Mouse (Mus musculus) bone marrow, adult 2 months (tissue): Measurements from ENCODE around the gene Pnisr. TPM values are rescaled to one million over a fixed set of nuclear protein-coding genes. Genes with fewer than 3 reads are reported as not detected.

Experiments used
- H3K27ac ChIP-seq: fragments of 200-500 bp; 2 replicates; pipeline ENCODE4 v1.5.1; 2012; ENCODE audit warnings: low read depth, mild to moderate bottlenecking, control low read depth, inconsistent platforms, low read length; ENCODE audit not compliant: control insufficient read depth, poor library complexity, insufficient read depth
- H3K4me1 ChIP-seq: fragments of 200-500 bp; 2 replicates; pipeline ENCODE4 v1.6.1; 2011; ENCODE audit warnings: low read length; ENCODE audit not compliant: control insufficient read depth, insufficient read depth
- H3K4me3 ChIP-seq: fragments of 200-500 bp; replicated peaks from 2 replicates; pipeline ENCODE3; 2011; ENCODE audit warnings: mild to moderate bottlenecking, low read depth, low read length, control low read depth; ENCODE audit not compliant: control insufficient read depth
- CTCF ChIP-seq: fragments of 200-500 bp; IDR thresholded peaks from 2 replicates; pipeline ENCODE4 v1.5.1; 2011; ENCODE audit warnings: low read length, control low read depth; ENCODE audit not compliant: control insufficient read depth, insufficient read depth
- POLR2A ChIP-seq: fragments of 200-500 bp; IDR thresholded peaks from 2 replicates; pipeline ENCODE4 v1.6.1; 2011; ENCODE audit warnings: low read depth, mild to moderate bottlenecking, control low read depth, low read length, borderline replicate concordance; ENCODE audit not compliant: control insufficient read depth
- WGBS: fragments of 180-500 bp; shearing (Covaris S2); methylation state at CpG from one replicate; pipeline ENCODE4 v1.1.7; 2018; 5-methylcytosine and 5-hydroxymethylcytosine counted together
- polyA plus RNA-seq: library from polyadenylated mRNA; stranded (reverse); fragments of >200 nt; gene quantifications from 2 replicates; pipeline ENCODE4 v1.2.4, GENCODE M21; 2011; ENCODE audit warnings: low replicate concordance; ENCODE audit not compliant: missing spikeins, insufficient read depth, insufficient read length

Gene Pnisr
- 83.9 and 167 TPM in 2 replicates for polyA plus RNA-seq

DNA sequence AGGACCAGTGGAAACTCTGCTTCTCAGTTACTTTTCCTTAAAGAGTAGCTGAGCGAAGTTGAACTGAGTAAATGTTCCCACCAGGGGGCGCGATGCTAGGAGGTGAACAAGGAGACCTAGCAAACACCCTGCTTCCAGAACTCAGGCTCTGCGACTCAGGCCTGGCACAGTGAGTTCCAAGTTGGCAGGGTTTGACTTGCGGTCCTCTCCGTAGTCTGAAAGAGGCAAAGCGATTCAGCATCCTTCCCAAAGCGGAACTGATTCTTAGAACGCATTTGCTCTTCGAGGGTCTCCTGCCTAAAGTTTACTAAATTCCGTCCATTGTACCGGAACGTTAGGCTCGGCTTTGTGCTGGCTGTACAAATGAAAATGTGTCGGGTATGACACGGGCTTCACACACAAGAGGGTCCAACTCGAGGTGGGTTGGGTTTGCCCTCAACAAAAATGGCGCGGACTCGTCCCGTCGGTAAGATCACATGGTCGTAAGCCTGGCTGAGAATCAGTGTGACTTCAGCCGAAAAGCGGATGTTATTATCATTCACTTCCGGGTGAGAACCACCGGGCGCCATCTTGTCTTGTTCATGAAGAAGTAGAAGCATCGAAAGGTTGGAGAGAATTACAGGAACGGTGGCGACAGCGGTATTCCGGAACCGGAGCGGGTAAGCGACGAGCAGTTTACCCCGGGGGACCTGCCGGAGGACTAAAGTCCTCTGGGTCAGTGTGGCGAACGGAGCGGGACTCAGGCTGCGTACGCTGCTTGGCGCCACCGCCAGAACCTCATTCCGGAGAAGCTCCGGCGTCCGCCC, at the start of gene Pnisr:
TSS of gene Pnisr (plus strand) at position 103 of the 806 bp plus-strand sequence.
- peak within 1 kb of the TSS; percentile 83 for H3K4me3 ChIP-seq
- H3K27ac ChIP-seq: peak within 1 kb of the TSS; percentile 94
- H3K4me1 ChIP-seq: no peaks in the 10 kb centered on the region
- TF ChIP-seq CTCF: peak; percentile 79
- TF ChIP-seq POLR2A: peak; percentile 36; the same call in 1 of the 2 replicates
- WGBS: 0% methylated on average over 50 of the region's 50 CpGs

- H3K27ac ChIP-seq: no peak overlapping the region
- WGBS: 84% methylated on average over 1 of the region's 1 CpGs
Observed at GRCm38 (mm10) chr4:21801013-21801412, 46.4 kb upstream of the Pnisr start.

DNA sequence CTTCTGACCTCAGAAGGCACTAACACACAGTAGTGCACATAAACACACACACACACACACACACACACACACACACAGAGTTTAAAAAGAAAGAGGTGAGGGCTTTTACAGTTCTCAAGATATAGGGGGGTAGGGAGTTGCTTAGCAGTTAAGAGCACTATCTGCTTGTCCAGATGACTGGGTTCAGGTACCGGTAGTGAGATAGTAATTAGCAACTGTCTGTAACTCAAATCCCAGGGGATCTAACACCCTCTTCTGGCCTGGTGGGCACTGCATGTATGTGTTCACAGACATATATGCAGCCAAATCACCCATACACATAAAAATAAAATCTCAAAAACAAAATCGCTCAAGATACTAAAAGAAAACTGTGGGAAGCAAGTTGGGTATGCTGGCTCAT, 45.8 kb upstream of the Pnisr start:
- 85% methylated on average over 2 of the region's 2 CpGs for WGBS

More at GRCm38 (mm10) chr4:21801013-21801412, 46.4 kb upstream of the Pnisr start:
- TF ChIP-seq CTCF: no peak
- no peak for TF ChIP-seq POLR2A
- no peak overlapping the region for H3K4me3 ChIP-seq
- H3K4me1 ChIP-seq: no peaks in the 10 kb centered on the region

GRCm38 (mm10) chr4:21807204-21807603, 40.2 kb upstream of the Pnisr start:
- TF ChIP-seq CTCF (no peak), POLR2A (no peak)
- Histone ChIP-seq H3K4me3 (no peak overlapping the region), H3K27ac (no peak overlapping the region), H3K4me1 (no peaks in the 10 kb centered on the region)
- 91% methylated on average over 5 of the region's 5 CpGs for WGBS

More for the DNA sequence above, 45.8 kb upstream of the Pnisr start:
- no peak overlapping the region for H3K4me3 ChIP-seq
- no peak overlapping the region for H3K27ac ChIP-seq
- no peak for TF ChIP-seq CTCF
- TF ChIP-seq POLR2A: no peak
- no peaks in the 10 kb centered on the region for H3K4me1 ChIP-seq

GRCm38 (mm10) chr4:21810608-21811007, 36.8 kb upstream of the Pnisr start:
- Histone ChIP-seq H3K4me1 (no peaks in the 10 kb centered on the region), H3K27ac (no peak overlapping the region), H3K4me3 (no peak overlapping the region)
- TF ChIP-seq CTCF (no peak), POLR2A (no peak)
- WGBS: 87% methylated on average over 3 of the region's 3 CpGs

- Histone ChIP-seq H3K27ac (no peak overlapping the region), H3K4me3 (no peak overlapping the region), H3K4me1 (no peaks in the 10 kb centered on the region)
- TF ChIP-seq POLR2A (no peak), CTCF (no peak)
- WGBS: 95% methylated on average over 6 of the region's 6 CpGs
Observed at GRCm38 (mm10) chr4:21812635-21813034, 34.7 kb upstream of the Pnisr start.

- WGBS: 32% methylated on average over 2 of the region's 2 CpGs
- TF ChIP-seq POLR2A (no peak), CTCF (peak; percentile 66)
Observed at GRCm38 (mm10) chr4:21814029-21814428, 33.4 kb upstream of the Pnisr start.

DNA sequence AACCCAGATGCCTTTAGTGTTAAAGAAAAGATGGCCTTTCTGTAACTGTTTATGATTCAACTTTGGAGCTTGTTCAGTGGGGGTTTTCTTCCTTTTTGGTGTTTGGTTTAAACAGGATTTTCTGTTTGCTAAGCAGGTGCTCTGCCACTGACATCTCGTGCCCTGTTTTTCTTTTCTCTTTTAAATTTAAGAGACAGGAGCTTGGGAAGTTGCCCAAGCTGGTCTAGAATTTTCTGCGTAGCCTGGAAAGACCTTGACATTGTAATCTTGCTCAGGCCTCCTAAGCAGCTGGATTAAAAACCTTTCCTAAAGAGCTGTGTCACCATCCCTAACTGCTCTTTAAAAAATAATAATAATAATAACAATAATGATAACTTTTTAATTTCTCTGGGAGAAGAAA, 20.8 kb upstream of the Pnisr start:
- Histone ChIP-seq H3K27ac (no peak overlapping the region), H3K4me1 (no peaks in the 10 kb centered on the region; the same call in 1 of the 2 replicates), H3K4me3 (no peak overlapping the region)
- TF ChIP-seq POLR2A (no peak), CTCF (no peak)
- WGBS: 85% methylated on average over 2 of the region's 2 CpGs

More at GRCm38 (mm10) chr4:21814029-21814428, 33.4 kb upstream of the Pnisr start:
- H3K4me1 ChIP-seq: no peaks in the 10 kb centered on the region
- no peak overlapping the region for H3K27ac ChIP-seq
- H3K4me3 ChIP-seq: no peak overlapping the region
